Mouse (Mus musculus) spleen, postnatal 36 days (tissue): ENCODE measurements around the gene Tex2.
A peak's percentile ranks its signal among the peaks of the same experiment; 100 is the strongest.
"Not testable (repeated sequence)": the region's sequence is repeated elsewhere in the genome, so short reads cannot be mapped to it uniquely, and the experiment has no call there.

Experiments
- DNase-seq, 2 experiments: peaks; one replicate each; pipeline ENCODE4 v3.0.0; 2022; ENCODE audit warnings: low spot score in 2 of 2, mixed read lengths in 1 of 2

Tex2 gene

GRCm38 (mm10) chr11:106511236-106512005, 101.8 kb downstream of the Tex2 start:
- DNase-seq: no peak

- DNase-seq: no peak
Measured at GRCm38 (mm10) chr11:106507638-106508037, 105.6 kb downstream of the Tex2 start.

DNA sequence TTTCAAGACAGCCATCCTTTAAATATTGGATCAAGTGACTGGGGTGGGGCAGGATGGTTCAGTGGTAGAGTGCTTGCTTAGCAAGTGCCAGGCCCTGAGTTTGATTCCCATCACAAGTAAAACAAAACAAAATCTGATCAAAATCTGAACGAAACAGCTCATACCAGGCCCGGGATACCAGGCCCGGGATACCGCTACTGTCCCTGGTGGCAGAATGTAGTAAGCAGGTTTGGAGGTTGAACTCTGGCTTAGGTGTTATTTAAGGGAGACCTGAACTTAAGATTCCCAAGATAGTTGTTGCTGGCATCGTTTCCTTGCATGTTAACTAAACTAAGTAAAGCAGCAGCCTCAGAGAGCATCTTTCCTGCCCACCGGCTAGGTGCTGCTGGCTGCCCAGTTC, 107.0 kb downstream of the Tex2 start:
- no peak for DNase-seq

GRCm38 (mm10) chr11:106504129-106504528, 109.1 kb downstream of the Tex2 start:
- no peak for DNase-seq

DNA sequence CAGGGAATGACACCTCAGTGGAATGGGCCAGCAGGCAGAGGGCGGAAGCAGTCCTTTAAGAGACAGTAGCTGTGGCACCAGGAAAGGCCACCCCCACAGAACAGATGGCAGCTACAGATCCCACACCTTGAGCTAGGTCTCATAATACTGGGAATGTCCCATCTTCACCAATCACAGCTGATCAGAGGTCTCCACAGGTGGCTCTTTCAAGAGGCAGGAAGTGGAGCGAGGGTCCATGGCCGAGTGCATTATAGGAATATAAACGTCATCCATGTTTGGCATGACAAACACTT, 109.9 kb downstream of the Tex2 start:
- DNase-seq: no peak

- no peak for DNase-seq
Measured at GRCm38 (mm10) chr11:106502631-106503424, 110.4 kb downstream of the Tex2 start.

DNA sequence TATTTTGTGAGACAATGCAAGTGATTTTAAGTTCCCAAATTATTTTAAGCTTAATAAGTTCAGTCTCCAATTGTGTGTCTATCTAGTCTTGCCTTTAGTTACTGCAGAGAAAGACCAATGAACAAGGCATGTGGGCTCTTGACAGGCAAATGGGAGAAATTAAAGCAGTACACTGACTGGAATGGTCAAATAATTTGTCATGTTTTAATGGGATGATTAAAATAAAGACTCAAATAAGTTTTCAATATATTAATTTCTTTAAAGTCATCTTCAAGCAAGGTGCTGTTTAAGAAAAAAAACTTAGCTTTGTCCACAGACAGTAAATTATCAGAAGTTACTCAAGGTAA, 111.1 kb downstream of the Tex2 start:
- no peak for DNase-seq

DNA sequence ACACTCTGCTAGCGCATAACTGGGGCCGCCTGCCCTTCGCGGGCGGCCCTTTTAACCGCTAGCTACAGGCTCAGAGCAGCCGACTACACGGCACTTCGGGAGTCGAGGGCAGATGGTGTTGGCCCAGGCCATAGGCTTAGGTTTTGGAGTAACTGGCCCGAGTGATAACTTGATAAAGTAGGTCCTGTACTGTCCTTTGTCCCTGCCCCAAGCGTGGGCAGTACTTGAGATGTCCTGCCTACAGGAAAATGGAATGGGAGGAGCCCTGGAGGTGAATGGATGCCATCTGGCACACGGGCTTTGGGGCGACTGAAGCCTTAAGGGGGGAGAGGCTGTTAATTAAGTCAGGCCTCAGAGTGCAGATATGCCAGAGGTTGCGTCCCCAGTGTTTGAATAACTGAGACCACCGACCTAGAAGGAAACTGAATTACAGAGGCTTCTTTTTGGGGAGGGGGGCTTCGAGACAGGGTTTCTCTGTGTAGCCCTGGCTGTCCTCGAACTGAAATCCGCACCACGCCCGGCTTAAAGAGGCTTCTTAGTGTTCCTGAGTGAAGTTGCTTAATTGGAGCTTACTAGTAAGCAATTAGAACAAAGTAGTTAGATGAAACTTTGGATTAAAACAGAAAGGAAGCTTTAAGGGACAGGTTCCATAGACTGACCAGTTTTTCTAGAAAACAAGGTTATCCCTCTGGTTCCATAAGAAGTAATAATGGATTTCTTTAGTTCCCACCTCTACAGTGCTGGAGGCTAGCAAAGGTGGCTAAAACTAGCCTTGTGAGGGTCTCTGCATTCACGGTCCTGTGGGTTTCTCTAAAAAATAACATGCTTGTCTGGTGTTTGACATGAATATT, 111.7 kb downstream of the Tex2 start:
- DNase-seq: peak; percentile 14 to 45

GRCm38 (mm10) chr11:106500393-106501307, 112.6 kb downstream of the Tex2 start:
- DNase-seq: peak; percentile 94 to 97

DNA sequence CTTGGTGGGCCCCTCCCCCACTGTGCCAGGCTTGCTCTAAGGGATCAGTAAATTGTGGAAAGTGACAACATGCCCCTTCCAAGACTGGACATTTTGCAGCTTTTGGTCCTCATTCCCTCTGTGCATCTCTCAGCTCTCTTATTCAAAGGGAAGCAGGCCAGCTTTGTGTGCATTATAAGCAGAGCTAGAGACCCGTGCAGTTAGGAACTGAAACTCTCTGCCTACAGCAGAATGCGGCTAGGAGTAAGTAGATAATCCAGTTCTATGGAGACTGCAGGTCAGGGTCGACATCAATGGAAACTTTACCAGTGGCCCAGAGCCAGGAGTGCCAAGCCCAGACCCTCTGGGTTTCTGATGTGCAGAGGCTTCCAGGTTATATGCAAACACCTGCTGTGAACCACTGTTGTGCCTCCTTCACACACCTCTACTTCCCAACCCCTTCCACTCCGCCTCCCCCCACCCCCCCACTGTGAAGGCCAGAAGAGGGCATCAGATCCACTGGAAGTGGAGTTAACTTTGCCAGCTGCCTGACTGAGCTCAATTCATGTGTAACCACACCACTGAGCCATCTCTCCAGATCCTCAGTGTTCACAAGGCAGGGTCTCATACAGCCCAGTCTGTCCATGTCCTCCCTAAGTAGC, 114.4 kb downstream of the Tex2 start:
- DNase-seq: peak in 1 of 2 experiments; percentile 18

GRCm38 (mm10) chr11:106497926-106498325, 115.3 kb downstream of the Tex2 start:
- no peak for DNase-seq

DNA sequence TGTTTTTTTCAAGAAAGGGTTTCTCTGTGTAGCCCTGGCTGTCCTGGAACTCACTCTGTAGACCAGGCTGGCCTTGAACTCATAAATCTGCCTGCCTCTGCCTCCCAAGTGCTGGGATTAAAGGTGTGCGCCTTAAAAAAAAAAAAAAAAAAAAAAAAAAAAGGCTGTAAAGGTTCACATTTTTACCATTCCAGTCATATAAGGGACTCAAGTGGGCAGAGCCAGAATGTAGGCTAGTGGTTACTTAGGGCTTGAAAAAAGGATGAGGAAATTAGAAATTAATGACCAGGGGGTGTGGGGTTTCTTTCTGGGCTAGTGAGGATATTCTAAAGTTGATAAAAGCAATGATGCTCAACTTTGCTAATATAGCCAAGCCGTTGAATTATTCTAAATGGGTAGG, 116.2 kb downstream of the Tex2 start:
- DNase-seq: not testable (repeated sequence)

DNA sequence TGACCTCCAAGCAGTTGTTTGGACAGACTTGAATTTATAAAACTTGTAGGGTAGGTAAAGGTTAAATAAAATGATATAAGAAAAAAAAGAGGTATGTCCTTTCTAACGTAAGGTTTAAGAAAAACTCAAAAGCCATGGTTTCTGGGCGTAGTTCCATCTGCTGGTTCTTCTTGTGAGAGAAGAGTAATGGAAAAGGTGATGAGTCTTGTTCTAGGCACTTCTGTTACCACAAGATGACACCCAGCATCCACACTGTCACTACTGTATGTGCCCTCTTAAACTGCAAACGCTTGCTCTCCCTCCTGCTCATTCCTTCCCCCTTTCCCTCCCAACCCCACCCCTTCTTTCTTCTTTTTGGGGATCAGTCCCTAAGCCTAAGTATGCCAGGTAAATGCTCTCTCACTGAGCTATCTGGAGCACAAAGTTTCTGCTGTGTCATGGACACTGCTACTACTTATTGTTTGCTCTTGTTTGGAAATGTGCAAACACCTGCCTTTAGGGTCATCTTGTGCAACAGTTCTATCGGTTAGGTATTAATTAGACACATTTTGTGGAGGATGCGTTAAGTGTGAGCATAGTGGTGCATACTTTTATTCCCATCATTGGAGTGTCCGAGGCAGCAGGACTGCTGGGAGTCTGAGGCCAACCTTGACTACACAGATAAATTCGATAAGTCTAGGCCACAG, 120.1 kb downstream of the Tex2 start:
- DNase-seq: no peak

- peak; percentile 60 to 70 for DNase-seq
Measured at GRCm38 (mm10) chr11:106491393-106491792, 121.8 kb downstream of the Tex2 start.

- DNase-seq: not testable (repeated sequence)
Measured at GRCm38 (mm10) chr11:106490600-106490999, 122.6 kb downstream of the Tex2 start.

DNA sequence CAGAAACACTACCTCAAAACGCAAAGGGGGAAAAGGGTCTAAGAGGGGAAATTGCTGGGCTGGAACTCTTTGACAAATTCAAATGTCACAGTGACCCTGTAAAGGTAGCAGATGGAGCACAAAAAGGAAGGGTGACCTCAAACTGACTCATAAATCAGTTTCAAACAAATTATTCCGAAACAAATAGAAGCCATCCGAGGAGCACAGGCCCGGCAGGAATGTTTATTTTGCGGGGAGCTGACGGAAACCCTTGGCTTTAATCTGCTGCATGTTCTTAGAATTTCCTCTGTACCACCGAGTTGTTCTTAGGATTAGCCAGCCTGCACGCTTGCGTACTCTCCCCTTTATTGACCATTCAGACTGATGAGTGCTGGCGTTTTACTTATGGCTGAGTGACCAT, 123.2 kb downstream of the Tex2 start:
- no peak for DNase-seq

- DNase-seq: no peak
Measured at GRCm38 (mm10) chr11:106489036-106489693, 124.1 kb downstream of the Tex2 start.

DNA sequence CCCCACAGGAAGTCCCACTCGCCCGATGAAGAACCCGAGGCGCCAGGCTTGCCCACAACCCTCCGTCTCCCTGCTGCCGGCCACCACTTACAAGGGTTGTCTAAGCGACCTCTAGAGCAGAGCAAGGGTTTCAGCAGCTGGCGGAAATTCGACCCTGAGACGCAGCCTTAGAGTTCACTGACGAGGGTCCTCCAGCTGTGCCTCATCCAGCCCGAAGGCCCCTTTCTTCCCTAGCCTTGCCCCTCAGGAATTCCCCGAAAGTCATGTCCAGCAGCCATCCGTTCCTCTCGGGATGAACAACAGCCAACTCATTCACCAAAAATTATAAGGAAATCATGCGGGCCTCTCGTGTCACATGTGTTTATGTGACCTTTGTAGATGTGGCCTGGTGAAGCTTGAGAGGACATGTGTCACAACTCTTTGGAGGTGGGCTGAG, 125.1 kb downstream of the Tex2 start:
- DNase-seq: no peak

GRCm38 (mm10) chr11:106487733-106488115, 125.5 kb downstream of the Tex2 start, which contains the start of gene Ern1:
Ern1 (minus strand) TSS chr11:106487852.
- DNase-seq: peak; percentile 92 to 94
